Comparison of ENCODE assay signal across 17 mouse cellular contexts in the genomic region with DNA sequence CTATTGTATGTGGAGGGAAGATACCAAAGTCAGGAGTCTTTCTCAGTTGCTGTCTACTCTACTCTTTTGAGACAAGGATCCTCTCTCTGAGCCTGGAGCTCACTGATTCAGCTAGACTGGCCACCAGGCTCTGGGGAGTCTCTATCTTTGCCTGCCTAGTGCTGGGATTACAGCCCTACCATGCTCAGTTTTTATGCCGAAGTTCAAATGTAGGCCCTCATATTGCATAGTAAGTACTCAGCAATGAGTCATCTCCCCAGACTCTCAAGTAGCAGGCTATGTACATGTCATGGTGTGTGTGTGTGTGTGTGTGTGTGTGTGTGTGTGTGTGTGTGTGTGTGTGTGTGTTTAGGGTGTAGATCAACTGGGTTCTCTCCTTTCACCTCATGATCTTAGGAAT.
"Had no signal": no experiment of that assay in that cellular context is flagged by ENCODE, and none has a peak within 500 bp of the region (broad histone marks: within the 10 kb centered on the region; RNA-seq: fewer than 3 reads in every experiment).

No protein-coding gene starts in this region.

- H3K9me3 ChIP-seq: limb, embryonic 12.5 days; liver, embryonic 13.5 days; lung, embryonic 15.5 days; megakaryocyte, embryonic 14.5 days; midbrain, embryonic 15.5 days; neural tube, embryonic 12.5 days had no signal

- H3K4me1 ChIP-seq: limb, embryonic 12.5 days; liver, embryonic 13.5 days; lung, embryonic 15.5 days; midbrain, embryonic 15.5 days; neural tube, embryonic 12.5 days had no signal

- DNase-seq: kidney, postnatal 36 days; liver; liver, embryonic 13.5 days; liver, postnatal 0 days; lung, postnatal 14 days; right cerebral cortex, postnatal 14 days; thymus, adult 18-20 months; thymus, postnatal 25 days had no signal

- H3K9ac ChIP-seq: limb, embryonic 12.5 days; liver, embryonic 13.5 days; liver, postnatal 0 days; lung, embryonic 15.5 days; midbrain, embryonic 15.5 days; neural tube, embryonic 12.5 days had no signal

- H3K27me3 ChIP-seq: limb, embryonic 12.5 days; liver, embryonic 13.5 days; lung, embryonic 15.5 days; megakaryocyte, embryonic 14.5 days; midbrain, embryonic 15.5 days; neural tube, embryonic 12.5 days had no signal

- H3K36me3 ChIP-seq: limb, embryonic 12.5 days; liver, embryonic 13.5 days; lung, embryonic 15.5 days; midbrain, embryonic 15.5 days; neural tube, embryonic 12.5 days had no signal

- H3K27ac ChIP-seq: kidney, postnatal 0 days; layer of hippocampus, adult 2 months; limb, embryonic 12.5 days; liver, embryonic 13.5 days; lung, embryonic 15.5 days; macrophage; midbrain, embryonic 15.5 days; neural tube, embryonic 12.5 days had no signal

- H3K4me2 ChIP-seq: limb, embryonic 12.5 days; liver, embryonic 13.5 days; lung, embryonic 15.5 days; midbrain, embryonic 11.5 days; midbrain, embryonic 15.5 days; neural tube, embryonic 12.5 days had no signal

- ATAC-seq: liver, postnatal 0 days; midbrain, embryonic 15.5 days had no signal

- H3K4me3 ChIP-seq: layer of hippocampus, adult 2 months; limb, embryonic 12.5 days; liver, embryonic 13.5 days; lung, embryonic 15.5 days; megakaryocyte, embryonic 14.5 days; midbrain, embryonic 15.5 days; neural tube, embryonic 12.5 days had no signal
